Mouse (Mus musculus): ENCODE measurements around the gene Hmgb2.
"Not testable (repeated sequence)": the region's sequence is repeated elsewhere in the genome, so short reads cannot be mapped to it uniquely, and the experiment has no call there.

Gene Hmgb2

DNA sequence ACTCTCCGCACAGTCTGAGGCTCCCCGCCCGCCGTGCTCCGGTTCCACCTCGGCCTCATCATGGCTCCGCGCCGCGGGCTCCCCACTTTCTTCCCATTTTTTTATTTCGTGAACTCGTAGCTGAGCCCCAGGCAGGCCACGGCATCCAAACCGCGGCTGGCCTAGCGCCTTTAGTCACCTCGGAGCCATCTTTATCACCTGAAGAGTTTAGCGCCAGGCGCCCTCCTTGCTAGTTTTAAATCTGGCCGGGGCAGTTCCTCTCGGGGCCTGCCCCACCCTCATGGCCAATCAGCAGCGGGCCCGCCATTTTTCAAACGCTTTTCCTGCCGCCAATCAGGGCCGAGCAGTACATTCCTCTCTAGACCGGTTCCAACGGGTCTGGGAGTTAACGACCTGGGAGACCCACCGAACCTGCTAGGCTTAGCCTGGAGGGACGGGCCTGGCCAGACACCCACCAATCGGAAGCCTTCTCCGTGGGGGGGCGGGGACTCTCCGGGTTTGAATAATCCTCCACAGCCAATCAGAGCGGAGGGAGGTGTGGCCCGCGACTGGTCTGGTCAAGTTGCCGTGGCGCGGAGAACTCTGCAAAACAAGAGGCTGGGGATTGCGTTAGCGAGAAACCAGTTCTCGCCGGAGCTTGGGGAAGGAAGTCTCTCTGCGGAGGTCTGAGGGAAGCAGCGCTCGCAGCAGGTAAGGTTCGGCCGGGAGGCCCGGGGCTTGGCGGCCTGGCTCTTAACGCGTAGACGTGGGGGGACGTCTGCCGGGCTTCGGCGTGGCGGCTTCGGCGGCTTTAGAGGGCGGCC lies at the start of gene Hmgb2:
Gene Hmgb2 (plus strand): TSS at position 592 of the 803 bp plus-strand sequence.
- peak; percentile 99 for DNase-seq

DNA sequence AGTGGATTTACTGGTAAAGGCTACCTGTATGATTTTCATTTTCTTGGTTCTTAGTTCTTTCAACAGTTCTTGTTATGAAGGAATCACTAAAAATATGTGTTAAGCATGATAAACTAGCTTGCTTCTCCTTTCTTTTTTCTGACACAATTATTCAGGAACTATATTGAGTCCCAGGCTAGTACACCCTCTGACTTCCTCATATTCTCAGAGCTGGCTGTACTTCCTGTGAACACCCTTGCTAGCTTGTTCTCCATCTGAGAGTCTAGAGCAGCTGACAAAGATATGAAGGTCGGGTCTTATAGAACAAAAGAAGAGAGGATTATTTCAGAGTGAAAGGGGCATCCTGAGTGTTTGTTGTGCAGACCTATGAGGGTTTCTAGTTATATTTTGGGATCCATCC lies 48.9 kb upstream of the Hmgb2 start:
- DNase-seq = no peak

DNA sequence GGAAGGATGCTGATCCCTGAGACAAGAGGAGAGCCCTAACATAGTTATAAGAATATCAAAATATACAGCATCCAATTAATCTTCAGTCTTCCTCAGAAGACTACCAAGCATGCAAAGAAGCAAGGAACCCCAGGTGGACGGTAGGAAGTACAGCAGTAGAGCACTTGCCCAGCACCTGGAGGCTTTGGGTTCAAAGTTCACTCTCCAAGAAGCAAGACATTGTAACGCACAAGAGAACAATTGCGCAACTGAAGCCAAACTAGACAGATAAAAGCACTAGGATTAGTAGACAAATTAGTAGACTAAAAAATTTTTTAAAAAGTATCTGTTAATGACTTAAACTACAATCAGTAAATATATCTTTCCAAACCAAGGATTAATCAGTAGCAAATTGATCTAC lies 48.0 kb upstream of the Hmgb2 start:
- DNase-seq = no peak

DNA sequence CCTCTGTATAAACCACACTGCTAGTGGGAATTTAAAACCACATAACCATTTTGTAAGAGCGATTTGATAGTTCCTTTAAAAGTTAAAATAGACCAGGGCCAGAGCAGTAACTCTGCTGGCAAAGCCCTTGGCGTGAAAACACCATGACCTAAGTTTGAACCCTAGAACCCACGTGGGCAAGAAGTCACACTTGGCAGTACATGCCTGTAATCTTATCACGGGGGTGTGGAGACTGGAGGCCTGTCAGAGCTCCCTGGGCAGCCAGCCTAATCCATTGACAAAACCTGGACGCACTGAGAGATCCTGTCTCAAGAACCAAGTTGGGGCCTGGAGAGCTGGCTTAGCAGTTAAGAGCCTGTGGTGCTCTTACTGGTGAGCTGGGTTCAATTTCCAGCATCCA lies 43.1 kb upstream of the Hmgb2 start:
- DNase-seq = peak; percentile 14

DNA sequence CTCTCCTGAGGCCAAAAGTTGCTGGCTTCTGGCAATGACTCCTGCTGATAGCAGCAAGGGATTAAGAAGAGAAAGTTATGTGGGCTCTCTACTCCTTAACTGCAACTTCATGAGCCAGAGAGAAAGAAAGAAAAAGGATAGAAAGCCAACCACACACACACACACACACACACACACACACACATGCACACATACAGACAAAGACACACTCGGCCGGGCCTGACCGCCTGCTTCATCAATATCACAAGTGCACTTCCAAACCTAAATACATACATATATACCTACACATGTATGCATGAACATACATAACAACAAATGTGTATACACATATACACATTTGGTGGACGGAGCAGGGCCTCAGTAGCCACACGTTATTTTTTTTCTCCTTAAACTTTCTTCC lies 40.8 kb upstream of the Hmgb2 start:
- no peak for DNase-seq

DNA sequence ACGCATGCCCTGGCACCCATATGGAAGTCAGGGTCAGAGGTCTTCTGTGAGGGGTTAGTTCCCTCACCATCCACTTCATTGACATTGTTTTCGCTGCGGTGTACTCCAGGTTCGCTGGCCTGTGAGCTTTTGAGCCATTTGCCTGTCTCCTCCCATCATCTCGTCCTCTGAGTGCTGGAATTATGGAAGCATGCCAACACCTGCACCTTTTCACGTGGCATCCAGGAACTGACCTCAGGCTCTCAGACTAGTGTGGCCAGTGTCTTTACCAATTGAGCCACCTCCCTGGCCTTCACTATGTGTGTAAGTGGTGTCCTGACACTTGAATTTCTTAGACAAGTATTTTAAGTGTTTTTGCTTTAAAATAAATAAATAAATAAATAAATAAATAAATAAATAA lies 38.0 kb upstream of the Hmgb2 start:
- DNase-seq = no peak

DNA sequence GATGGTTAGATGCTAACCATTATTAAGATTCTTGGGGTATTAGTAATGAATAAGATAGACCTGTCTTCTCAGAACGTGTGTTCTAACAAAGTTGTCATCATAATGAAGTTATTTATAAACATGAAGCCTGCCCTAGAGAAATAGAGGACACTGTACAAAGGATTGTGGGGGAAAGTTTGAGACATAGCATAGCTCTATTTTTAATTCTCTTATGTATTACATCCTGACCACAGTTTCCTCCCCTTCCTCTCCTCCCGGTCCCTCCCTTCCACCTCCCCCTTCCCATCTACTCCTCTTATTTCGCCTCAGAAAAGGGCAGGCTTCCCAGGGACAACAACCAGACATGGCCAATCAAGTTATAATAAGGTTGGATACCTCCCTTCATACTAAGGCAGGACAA lies 33.3 kb upstream of the Hmgb2 start:
- DNase-seq = no peak

DNA sequence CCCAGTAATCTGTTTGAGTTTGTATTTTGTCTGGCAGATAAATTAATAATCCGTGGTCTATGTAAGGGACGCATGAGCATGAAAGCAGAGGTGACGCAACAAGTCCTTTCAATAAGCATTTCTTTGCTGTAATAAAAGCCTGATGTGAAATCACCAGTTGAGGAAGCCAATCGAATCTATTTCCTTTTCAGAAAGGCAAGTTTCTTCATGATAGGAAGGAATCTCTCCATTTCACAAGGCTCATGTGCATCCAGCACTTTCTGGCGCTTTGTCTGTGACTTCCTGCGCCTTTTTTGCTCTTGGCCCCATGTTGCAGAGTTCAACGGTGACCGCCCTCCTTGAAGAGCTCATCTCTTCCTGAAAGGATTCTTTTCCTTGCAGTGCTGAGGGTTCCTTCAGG lies 32.0 kb upstream of the Hmgb2 start:
- DNase-seq = no peak

DNA sequence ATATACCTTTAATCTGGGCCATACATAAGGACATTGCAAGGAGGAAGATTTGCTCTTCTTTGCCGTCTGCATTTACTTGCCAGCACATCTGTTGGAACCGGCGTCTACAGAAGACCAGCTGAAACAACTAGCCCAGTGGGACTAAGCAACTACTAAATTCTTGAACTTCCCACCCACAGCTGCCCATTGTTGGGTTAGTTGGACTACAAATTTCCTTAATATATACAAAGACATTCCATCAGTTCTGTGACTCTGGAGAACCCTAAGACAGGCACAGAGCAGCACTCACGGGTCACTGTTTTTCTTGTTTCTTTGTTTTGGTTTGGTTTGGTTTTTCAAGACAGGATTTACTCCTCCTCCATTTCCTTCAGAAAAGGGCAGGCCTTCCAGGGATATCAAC lies 31.1 kb upstream of the Hmgb2 start:
- no peak for DNase-seq

DNA sequence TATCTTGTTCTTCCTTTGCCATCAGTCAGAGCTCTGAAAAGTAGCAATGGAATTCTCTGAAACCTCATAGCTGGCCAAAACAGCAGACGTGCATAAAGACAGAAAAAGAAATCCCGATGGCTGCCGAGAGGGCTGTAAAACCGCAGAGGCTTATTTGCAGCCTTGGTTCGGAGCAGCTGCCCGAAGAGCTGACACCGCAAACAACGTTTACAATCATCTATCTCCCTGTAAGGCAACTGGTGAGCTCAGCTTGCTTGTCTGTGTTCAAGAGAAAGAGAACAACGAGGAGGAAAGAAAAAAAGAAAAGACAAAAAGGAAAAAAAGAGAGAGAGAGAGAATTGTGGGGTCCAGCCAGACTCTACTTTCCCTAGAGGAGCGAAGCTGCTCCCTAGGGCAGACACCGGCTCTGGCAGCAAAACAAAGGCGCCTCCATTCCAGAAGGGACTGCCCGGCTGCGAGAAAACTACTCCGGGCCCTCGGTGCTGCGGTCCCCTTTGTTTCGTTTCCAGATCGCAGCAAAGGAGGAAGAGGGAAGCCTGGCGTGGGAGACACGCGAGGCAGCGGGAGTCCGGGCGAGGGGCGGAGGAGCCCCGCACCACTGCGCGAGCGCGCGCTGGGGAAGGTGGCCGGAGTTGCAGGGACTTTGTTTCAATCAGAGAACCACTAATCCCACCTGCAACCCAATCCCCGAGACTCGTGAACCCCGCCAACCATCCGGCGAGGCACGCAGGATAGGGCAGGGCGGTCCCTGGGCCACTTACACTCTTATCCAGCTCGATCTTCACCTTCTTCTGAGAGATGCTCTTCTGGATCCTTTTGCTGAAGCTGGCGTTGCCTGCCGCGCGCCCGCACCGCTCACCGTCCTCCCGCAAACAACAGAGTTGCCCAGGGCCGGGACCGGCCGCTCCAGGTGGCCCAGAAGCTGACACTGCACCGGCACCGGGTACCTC lies 24.9 kb upstream of the Hmgb2 start:
- DNase-seq = peak; percentile 54

DNA sequence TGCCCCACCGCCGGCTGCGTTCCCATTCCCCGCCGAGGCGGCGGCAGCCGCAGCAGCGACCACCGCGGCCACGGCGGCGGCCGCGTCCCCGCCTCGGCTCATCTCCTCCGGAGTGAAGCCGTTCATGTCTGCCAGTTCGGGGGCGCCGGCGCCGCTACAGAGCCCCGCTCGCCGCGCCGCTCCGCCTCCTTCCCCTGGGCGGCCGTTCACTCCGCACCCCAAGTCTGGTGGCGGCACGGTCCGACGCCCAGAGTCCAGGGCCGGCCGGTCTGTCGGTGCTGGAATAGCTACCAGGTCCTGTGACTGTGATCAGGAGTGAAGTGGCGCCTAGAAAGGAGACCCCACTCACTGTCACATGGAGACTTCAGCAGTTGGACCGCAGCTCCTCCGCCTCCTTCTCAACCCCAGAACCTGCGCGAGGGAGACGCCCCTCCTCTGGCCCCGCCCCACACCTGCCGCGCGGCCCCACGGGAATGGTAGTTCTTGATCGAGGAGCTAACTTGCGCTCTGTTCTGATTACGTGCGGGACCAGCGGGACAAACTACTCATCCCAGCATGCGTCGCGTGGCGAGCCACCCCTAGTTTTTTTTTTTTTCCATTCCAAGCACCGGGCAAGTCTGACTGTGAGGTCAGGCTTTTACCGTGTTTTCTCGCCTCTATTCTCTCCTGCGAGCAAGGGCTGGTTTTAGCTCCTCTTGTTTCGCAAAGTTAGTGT lies 24.1 kb upstream of the Hmgb2 start, which contains the start of gene Sap30:
Gene Sap30 (minus strand): TSS at position 420 of the 715 bp plus-strand sequence.
- DNase-seq = peak; percentile 94

DNA sequence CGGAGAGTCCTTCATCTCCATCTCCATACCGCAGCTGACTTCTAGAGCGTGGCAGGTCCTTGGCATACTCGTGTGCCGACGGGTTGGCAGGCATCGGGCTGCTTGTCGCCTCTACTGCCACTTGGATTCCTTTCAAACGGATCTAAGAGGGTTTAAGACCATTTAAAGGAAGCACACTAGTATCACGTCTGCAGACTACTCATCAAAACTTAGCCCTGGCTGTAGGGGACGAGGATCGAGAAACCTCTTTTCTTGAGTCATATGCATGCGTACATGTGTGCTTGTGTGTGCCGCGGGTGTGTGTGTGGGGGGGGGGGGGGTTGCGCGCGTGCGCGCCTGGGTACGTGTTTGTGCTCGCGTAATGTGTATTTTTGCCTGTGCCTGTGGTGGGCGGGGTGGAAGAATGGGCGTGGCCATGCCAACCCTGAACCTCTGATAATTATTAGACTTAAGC lies 23.4 kb upstream of the Hmgb2 start:
- DNase-seq = peak; percentile 30

DNA sequence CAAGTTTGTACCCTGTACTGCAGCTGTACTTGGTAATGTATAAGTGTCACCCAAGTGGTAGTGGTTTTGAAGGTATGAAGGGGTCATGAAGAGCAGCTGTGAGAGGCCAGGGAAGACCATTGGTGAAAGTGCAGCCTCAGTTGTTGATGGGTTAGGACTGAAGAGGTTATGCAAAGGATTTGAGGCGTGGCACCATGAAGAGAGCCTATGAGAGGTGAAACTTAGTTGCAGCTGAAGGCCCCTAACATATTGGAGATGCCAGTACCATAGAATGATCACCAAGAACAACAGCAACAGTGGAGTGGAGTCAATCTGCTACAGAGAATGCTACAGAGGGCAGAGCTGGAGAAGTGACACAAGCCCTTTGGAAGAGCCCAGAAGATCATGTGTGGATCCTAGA lies 22.3 kb upstream of the Hmgb2 start:
- no peak for DNase-seq

DNA sequence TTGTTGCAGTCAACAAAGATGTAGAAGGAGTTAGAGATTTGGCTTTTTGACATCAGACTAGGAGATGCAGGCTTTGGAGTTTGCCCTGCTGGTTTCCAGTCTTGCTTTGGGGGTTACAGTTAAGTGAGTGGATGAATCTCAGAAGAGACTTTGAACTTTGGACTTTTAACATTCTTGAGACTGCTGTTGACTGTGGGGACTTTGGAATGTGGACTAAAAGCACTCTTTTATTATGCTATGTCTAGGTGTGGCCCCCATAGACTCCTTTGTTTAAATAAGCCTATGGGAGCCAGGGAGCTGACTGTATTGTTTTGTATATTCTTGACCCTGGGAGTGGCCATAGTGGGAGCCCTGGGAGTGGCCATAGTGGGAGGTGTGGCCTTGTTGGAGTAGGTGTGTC lies 21.8 kb upstream of the Hmgb2 start:
- no peak for DNase-seq

DNA sequence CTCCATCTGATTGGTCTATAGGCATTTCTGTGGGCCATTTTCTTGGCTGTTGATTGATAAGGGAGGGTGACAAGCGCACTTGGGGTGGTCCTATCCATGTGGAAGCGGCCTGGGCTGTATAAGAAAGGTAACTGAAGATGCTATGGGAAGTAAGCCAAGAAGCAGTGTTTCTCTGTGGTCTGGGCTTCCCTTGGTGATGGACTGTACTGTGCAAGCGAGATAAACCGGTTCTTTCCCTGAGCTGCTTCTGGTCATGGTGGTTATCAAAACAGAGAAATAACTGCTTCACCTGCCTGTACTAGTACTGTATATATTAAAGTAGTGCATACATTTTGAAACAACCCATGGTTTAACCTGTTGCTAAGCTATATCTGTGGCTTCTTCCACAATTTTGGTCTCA lies 19.8 kb upstream of the Hmgb2 start:
- no peak for DNase-seq

DNA sequence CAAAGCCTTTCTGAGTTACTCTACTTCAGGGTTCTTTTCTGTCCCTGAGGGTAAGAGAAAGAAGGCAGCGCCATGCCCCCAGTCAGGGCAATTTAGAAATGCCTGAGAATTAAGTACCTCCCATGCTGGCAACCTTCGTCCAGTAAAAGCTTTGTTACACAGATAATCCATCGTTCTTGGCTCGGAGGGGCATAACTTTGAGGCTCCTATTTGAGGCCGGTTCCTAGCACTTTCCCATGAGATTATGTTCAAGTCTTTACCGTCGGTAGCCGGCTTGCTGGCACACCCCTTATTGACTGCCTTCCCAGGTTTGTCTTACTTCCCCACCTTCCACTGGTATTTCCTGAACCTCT lies 13.2 kb upstream of the Hmgb2 start:
- no peak for DNase-seq

DNA sequence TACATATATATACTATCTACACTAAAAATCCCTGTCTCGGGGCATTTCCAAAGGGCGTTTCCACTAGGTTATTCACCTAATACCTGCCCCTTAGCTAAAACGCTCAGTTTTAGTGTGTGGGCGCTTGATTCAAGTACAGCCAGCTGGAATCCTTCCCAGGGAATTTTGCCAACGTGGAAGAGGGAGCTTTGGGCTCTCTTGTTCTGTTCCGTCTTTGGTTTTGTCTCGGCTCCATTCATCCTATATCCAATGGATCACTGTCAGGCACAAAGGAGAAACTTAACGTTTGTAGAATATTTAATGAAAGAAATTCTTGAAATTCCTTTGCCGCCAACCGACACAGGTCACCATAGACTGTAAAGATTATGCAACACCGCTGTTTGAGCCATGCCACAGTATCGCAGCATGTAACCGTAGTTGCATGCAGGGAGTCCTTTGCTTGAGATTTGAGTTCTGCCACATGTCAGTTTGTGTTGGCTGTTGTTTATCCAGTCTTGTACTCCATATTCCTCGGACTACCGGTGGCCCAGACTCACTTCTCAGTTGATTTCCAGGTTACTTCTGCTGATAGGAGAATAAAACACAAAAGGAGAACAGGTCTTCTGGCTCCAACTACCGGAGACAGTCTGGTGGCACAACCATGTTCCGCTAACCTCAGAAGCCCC lies 12.7 kb upstream of the Hmgb2 start:
- peak; percentile 69 for DNase-seq

DNA sequence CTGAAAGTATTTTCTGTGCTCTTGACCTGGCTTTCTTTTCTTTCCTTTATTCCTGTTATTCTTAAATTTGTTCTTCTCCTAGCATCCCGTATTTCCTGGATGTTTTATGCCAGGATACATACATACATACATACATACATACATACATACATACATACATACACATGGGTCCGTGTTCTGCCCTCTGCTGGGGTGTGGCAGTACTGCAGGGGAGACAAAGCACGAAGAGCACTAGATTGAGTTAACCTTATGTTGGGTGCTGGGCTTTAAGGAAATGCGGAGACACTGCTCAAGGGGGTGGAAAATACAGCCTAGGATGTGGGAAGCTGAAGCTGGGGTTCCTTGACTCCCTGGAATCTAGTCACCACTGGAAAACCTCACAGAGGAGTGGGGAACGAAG lies 8.1 kb upstream of the Hmgb2 start:
- peak; percentile 70 for DNase-seq

DNA sequence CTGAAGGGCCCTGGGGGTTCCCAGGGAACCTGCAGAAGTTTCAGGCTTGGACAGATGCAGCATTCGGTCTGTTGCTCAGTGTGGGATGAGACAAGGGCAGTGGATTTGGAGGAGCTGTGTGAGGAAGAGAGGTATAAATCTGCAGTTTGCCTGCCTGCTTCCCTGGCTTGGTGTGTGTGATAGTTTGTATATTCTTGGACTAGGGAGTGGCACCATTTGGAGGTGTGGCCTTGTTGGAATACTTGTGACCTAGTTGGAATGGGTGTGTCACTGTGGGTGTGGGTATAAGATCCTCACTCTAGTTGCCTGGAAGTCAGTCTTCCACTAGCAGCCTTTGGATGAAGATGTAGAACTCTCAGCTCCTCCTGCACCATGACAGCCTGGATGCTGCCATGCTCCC lies 6.2 kb upstream of the Hmgb2 start:
- not testable (repeated sequence) for DNase-seq

DNA sequence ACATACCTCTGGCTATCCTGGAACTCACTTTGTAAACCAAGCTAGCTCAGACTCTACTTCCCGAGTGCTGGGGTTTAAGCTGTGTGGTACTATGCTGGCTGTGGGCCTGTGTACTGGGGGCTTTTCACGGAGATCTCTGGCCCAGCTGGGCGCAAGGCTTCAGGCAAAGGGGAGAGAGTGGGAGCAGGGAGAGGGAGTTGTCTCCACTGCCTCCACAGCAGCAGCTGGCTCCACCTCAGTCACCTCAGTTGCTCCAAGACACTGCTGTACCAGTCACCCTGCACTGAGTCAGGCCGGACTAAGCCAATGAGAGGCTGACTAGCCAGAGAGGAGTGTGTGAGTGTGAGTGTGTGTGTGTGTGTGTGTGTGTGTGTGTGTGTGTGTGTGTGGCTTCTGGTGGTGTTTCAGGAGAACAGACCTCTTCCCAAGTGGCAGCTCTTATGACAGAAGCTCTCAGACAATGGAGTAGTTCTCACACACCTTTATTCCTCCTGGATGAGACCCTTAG lies 4.1 kb upstream of the Hmgb2 start:
- no peak for DNase-seq

DNA sequence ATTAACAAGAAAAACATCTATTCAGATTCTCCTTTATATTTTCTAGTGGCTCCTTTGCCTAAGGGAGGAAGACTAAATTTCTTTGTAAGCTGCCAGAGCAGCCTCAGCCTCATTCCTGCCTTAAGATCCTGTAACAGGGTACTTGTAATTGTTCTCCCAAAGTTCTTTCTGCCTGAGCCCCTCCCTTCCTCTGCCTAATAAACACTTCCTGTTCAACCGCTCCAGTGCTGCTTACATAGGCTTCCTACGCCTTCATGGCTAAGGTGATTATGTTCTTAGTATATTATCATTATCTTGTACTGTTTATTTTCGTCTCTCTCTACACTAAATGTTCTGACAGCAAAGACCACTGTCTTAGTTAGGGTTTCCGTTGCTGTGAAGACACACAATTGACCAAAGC lies 3.0 kb upstream of the Hmgb2 start:
- no peak for DNase-seq

DNA sequence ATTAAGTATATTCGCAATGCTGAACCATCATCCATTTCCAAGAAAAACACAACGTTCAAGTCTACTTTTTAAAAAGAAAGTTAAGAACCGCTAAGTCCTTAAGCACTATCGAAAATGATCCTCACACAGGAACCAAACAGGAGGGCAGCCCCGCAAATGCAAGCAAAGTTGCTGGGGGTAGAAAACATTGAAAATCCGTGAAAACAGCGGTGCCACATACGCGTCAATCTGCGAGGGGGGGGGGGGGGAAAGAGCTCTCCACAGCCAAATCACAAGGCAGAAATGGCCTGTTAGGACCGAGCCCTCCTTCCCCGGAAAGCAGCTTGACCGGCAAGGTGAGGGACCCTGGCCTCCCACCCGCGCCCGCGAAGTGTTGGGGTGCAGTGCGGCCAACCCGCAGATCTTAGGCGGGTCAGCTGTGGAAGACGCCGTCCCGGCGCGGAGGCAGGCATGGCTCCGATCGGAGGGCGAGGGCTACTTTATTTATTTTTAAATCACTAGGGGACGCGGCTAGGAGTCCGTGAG lies 854 bp upstream of the Hmgb2 start:
- no peak for DNase-seq

All from right cerebral cortex, postnatal 4 days (tissue).